Mouse (Mus musculus): ENCODE measurements around the gene Lad1.

GRCm38 (mm10) chr1:135813071-135813470 lies 5.3 kb upstream of the Lad1 start:
- TF ChIP-seq POLR2A (IDR thresholded peaks at IDR 0.05; ENCODE audit: insufficient read depth, low read depth, low read length) (no peak), CTCF (IDR thresholded peaks at IDR 0.05; ENCODE audit: insufficient read depth, low read depth, low read length) (no peak)

Measured in olfactory bulb, adult 2 months (tissue).